Mouse (Mus musculus): Measurements from ENCODE around the gene Ttll7. TPM values are rescaled to one million over a fixed set of nuclear protein-coding genes. Genes with fewer than 3 reads are reported as not detected.

Ttll7 gene
- polyA plus RNA-seq, 1 experiment from 2014 or later, result 2.9 TPM

DNA sequence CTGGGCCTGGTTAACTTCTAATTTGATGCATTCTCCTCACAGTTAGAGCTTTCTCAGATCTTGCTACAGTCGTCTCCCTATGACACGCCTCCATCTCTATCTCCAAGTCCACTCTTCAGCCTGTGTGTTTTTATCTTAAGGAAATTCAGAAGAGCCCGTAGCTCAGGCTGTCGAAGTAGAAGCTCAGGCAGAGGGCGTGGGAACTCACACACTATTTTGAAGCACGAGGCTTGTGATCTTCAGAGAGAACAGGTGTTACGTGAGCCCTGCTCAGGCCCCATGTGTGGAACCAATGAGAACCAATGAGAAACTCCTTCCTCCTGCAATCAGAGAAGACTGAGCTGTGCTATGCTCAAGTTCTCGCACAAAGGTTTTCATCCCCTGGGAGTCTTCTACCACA is 65.7 kb downstream of the Ttll7 start:
- ATAC-seq (ENCODE audit: insufficient read depth, low FRiP score, low read depth), result no peak

DNA sequence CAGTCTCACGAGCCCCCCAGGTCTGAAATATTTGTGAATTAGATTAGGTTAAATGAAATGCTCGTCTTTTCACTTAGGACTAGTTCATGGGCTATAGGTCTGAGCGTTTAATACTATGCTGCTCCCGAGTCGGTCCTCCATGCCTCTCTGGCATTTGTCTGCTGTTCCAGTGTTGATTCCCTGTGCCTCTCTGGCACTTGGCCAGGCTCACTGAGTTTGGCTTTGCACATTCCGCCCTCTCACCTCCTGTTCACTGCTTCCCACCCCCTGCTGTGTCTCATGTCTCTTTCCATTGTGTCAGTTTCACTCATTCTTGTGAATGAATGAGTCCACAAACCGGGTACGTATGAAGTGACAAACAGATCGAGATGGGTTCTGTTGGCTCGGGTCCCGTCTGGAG is 66.2 kb downstream of the Ttll7 start:
- no peak for ATAC-seq (ENCODE audit: insufficient read depth, low FRiP score, low read depth)
- 72% methylated on average over 11 of the region's 11 CpGs for WGBS

More for the DNA sequence above, 65.7 kb downstream of the Ttll7 start:
- Histone ChIP-seq H3K4me2 (no peak overlapping the region), H3K4me1 (no peaks in the 10 kb centered on the region), H3K27me3 (replicated peaks) (no peaks in the 10 kb centered on the region), H3K9me3 (no peaks in the 10 kb centered on the region), H3K9ac (no peak overlapping the region), H3K36me3 (no peaks in the 10 kb centered on the region), H3K4me3 (replicated peaks) (no peak overlapping the region), H3K27ac (no peak overlapping the region)
- WGBS, result 52% methylated on average over 8 of the region's 8 CpGs

DNA sequence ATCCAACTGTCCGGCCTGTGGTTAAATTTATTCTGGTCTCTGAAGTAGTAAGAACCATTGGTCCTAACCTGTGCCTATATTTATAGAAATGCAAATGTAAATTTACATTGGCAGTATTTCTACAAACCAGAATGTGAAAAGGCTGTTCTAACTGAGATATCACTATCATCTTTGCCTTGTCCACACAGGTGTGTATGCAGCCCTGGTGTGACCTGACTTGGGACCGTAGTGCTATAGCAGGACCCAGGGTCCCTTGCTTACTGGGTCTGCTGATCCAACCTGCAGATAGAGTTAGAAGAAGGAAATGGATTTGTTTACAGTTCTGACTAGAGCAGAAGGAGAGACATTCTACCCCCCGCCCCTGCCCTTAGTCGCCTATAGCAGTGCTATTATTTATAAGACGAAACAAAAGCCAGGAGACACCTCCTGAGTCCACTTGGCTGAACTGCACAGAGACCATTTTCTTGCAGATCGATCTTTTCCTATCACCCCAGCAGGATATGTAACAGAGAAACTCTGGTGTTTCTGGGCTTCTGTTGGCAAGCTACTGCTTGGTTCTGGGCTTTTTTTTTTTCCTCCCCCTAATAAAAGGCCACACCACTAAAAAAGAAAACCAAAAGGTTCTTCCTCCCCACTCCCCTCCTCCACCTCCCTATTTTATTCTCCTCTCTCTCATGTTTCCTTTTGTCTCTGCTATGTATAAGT is 75.3 kb downstream of the Ttll7 start:
- Histone ChIP-seq H3K4me1 (no peaks in the 10 kb centered on the region), H3K9me3 (no peaks in the 10 kb centered on the region), H3K27me3 (replicated peaks) (no peaks in the 10 kb centered on the region), H3K36me3 (no peaks in the 10 kb centered on the region), H3K4me2 (no peak overlapping the region), H3K9ac (no peak overlapping the region), H3K27ac (no peak overlapping the region), H3K4me3 (replicated peaks) (no peak overlapping the region)
- 64% methylated on average over 6 of the region's 6 CpGs for WGBS
- peak; percentile 92 for ATAC-seq (ENCODE audit: insufficient read depth, low FRiP score, low read depth)

More for the DNA sequence above, 66.2 kb downstream of the Ttll7 start:
- Histone ChIP-seq H3K9me3 (no peaks in the 10 kb centered on the region), H3K4me1 (no peaks in the 10 kb centered on the region), H3K4me2 (no peak overlapping the region), H3K36me3 (no peaks in the 10 kb centered on the region), H3K4me3 (replicated peaks) (no peak overlapping the region), H3K9ac (no peak overlapping the region), H3K27ac (no peak overlapping the region), H3K27me3 (replicated peaks) (no peaks in the 10 kb centered on the region)

DNA sequence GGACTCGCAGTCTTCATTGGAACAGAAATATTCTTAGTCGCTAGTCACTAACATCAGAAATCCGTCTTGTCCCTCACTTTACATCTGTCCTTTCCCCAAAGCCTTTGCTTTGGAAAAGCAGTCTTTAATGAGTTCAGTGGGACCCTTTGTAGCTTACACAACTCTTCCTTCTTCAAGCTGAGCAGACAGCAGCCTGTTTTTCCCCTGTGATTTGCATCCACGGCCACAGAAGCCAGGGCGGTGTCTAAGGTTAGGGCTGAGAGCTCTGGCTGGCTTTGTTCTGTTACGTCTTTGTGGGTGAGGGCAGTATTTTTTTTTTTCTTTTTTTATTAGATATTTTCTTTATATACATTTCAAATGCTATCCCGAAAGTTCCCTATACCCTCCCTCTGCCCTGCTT is 76.0 kb downstream of the Ttll7 start:
- no peak overlapping the region for H3K27ac ChIP-seq
- H3K4me3 ChIP-seq (replicated peaks), result no peak overlapping the region
- H3K4me1 ChIP-seq, result no peaks in the 10 kb centered on the region
- H3K27me3 ChIP-seq (replicated peaks), result no peaks in the 10 kb centered on the region
- H3K9ac ChIP-seq, result no peak overlapping the region
- H3K9me3 ChIP-seq, result no peaks in the 10 kb centered on the region
- H3K36me3 ChIP-seq, result no peaks in the 10 kb centered on the region
- ATAC-seq (ENCODE audit: insufficient read depth, low FRiP score, low read depth), result no peak
- H3K4me2 ChIP-seq, result no peak overlapping the region
- 91% methylated on average over 7 of the region's 7 CpGs for WGBS

DNA sequence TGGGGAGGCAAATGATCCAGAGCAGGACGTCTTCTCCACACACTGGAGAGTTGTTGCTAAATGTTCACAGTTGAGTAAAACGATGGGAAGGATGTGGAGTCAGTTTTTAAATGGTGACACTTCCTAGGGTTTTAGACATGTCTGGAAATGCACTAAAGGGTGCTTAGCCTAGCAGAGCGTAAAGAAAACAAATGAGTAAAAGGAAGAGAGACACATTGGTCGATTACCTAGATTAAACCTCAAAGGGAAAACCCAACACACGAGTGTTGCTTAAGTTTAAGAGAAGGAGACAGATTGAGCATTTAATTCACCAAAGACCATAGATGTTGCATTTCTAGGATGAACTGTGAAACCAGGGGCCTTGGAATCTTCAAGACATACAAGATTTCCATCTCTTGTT is 76.8 kb downstream of the Ttll7 start:
- Histone ChIP-seq H3K4me3 (replicated peaks) (no peak overlapping the region), H3K9me3 (no peaks in the 10 kb centered on the region), H3K9ac (no peak overlapping the region), H3K27ac (no peak overlapping the region), H3K4me2 (no peak overlapping the region), H3K27me3 (replicated peaks) (no peaks in the 10 kb centered on the region), H3K36me3 (no peaks in the 10 kb centered on the region), H3K4me1 (no peaks in the 10 kb centered on the region)
- no peak for ATAC-seq (ENCODE audit: insufficient read depth, low FRiP score, low read depth)
- WGBS, result 77% methylated on average over 5 of the region's 5 CpGs

DNA sequence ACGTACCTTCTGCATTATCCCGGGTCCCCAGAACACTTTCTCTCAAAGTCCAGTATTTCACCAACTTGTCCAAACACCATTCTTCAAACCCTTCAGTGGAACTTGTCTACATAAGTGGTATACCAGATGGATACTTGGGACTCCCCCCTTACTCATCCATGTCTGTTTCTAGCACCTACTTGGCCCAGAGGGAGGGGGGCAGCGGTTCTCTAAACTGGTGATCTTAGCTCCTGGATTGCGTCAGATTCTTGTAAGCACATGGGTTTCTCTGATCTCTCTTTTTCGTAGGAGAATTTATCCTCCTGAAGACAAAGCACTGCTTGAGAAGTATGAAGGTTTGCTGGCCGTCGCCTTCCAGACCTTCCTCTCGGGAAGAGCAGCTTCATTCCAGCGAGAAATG is 79.0 kb downstream of the Ttll7 start:
- Histone ChIP-seq H3K9me3 (no peaks in the 10 kb centered on the region), H3K36me3 (no peaks in the 10 kb centered on the region), H3K27ac (no peak overlapping the region), H3K4me2 (no peak overlapping the region), H3K4me3 (replicated peaks) (no peak overlapping the region), H3K4me1 (no peaks in the 10 kb centered on the region), H3K27me3 (replicated peaks) (no peaks in the 10 kb centered on the region), H3K9ac (no peak overlapping the region)
- no peak for ATAC-seq (ENCODE audit: insufficient read depth, low FRiP score, low read depth)
- WGBS, result 90% methylated on average over 9 of the region's 9 CpGs

DNA sequence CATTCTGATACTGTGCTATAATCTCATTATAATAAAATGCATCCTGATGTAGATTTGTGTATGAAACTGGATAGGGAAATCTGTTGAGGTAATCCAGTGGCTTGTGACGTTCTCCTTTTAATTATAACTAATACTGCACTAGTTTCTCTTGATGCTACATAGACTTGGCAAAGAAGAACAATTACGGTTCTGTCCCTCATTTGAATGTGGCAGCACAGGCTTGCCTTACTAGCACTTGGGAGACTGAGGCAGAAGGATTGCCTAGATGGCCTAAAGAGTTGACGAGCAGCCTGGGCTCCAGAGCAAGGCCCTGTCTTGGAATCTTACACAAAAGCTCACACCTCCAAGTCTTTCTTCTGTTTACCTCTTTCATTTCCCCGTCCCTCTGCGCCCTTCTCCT is 80.3 kb downstream of the Ttll7 start:
- H3K27ac ChIP-seq, result no peak overlapping the region
- 75% methylated on average over 5 of the region's 5 CpGs for WGBS
- ATAC-seq (ENCODE audit: insufficient read depth, low FRiP score, low read depth), result no peak

DNA sequence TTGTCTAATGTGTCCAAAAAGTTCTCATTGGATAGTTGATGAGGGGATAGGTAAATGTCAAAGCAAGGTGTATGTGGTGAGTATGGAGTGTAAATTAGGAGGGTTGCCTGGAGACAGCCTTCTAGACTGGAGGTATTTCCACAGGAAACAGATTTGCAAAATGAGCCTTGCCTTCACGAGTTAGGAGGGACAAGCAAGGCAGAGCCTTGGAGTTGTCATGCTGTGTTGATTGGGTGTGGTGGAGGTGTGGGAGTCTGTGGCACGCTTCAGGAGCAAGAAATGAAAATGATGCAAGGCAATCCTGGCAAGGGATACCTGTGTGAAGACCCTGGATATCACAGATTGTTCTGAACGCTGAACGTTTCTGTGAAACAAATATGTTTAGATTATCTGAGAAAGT is 84.7 kb downstream of the Ttll7 start:
- no peak for ATAC-seq (ENCODE audit: insufficient read depth, low FRiP score, low read depth)
- no peak overlapping the region for H3K9ac ChIP-seq
- no peaks in the 10 kb centered on the region for H3K4me1 ChIP-seq
- no peaks in the 10 kb centered on the region for H3K9me3 ChIP-seq
- H3K27ac ChIP-seq, result no peak overlapping the region
- WGBS, result 70% methylated on average over 4 of the region's 4 CpGs
- no peak overlapping the region for H3K4me2 ChIP-seq
- H3K36me3 ChIP-seq, result no peaks in the 10 kb centered on the region
- no peak overlapping the region for H3K4me3 ChIP-seq (replicated peaks)
- H3K27me3 ChIP-seq (replicated peaks), result no peaks in the 10 kb centered on the region

More for the DNA sequence above, 80.3 kb downstream of the Ttll7 start:
- H3K9ac ChIP-seq, result no peak overlapping the region
- H3K4me3 ChIP-seq (replicated peaks), result no peak overlapping the region
- H3K36me3 ChIP-seq, result no peaks in the 10 kb centered on the region
- H3K4me1 ChIP-seq, result no peaks in the 10 kb centered on the region
- no peak overlapping the region for H3K4me2 ChIP-seq
- H3K9me3 ChIP-seq, result no peaks in the 10 kb centered on the region
- no peaks in the 10 kb centered on the region for H3K27me3 ChIP-seq (replicated peaks)

DNA sequence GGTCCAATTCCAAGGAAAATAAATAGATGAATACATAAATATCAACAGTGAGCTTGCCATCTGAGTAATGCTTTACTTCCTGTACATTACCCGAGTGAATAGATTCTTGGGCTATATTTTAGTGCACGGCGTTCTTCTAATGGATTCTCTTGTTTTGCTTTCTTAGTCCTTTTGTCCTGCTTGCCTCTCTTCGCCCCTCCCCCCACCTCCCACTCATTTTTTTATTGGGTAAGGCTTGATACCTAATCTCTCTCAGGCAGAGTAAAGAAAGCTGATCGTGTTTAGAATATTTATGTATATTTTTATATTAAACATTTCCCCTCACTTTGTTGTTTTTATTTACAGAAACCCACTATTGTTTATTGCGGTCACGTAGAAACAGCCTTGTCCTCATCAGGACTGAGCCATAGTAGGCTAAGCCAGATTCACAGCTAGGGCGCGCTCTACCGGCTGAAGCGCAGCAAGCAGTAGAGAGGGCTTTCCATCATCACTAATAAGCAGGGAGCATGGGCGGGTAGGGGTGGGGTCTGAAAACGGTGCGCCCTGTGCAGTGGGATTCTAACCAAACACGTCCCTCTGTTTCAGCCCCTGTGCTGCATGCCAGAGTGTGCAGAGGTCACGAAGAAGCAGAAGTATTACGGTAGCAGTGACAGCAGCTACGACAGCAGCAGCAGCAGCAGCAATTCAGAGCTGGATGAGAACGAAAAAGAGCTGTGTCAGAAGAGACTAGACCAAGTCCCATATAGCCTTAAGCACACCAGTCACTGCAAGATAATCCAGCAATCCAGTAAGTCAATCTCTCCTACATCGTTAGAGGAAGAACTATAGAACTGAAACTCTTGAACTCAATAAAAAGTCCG is 87.5 kb downstream of the Ttll7 start:
- peak overlapping the region; percentile 36 for H3K4me2 ChIP-seq
- H3K4me1 ChIP-seq, result no peaks in the 10 kb centered on the region
- no peaks in the 10 kb centered on the region for H3K36me3 ChIP-seq
- no peaks in the 10 kb centered on the region for H3K9me3 ChIP-seq
- peak; percentile 56; the same call in 1 of the 2 replicates for ATAC-seq (ENCODE audit: insufficient read depth, low FRiP score, low read depth)
- no peak overlapping the region for H3K4me3 ChIP-seq (replicated peaks)
- H3K9ac ChIP-seq, result no peak overlapping the region
- 25% methylated on average over 21 of the region's 21 CpGs for WGBS
- H3K27ac ChIP-seq, result no peak overlapping the region
- H3K27me3 ChIP-seq (replicated peaks), result no peaks in the 10 kb centered on the region

DNA sequence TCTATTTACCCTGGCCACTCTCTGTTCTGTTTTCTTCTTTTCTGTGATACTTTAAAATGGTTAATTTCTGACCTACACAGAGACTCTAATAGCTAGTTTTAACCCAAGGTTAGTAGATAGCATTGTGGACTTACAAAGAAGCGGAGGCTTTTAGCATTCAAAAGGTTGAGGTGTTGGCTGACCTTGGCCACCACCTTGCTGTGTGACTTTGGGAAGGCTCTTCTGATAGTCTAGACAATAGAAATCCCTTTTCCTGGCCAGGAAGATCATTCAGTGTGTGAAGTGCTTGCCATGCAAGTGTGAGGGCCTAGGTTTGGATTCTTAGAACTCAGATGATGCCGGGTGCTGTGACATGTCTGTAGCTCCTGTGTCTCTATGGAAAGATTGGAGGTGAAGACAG is 90.9 kb downstream of the Ttll7 start:
- no peak overlapping the region for H3K4me2 ChIP-seq
- WGBS, result 87% methylated on average over 2 of the region's 2 CpGs
- H3K36me3 ChIP-seq, result no peaks in the 10 kb centered on the region
- no peak overlapping the region for H3K27ac ChIP-seq
- no peaks in the 10 kb centered on the region for H3K4me1 ChIP-seq
- no peak overlapping the region for H3K4me3 ChIP-seq (replicated peaks)
- no peaks in the 10 kb centered on the region for H3K9me3 ChIP-seq
- no peak for ATAC-seq (ENCODE audit: insufficient read depth, low FRiP score, low read depth)
- no peaks in the 10 kb centered on the region for H3K27me3 ChIP-seq (replicated peaks)
- no peak overlapping the region for H3K9ac ChIP-seq

DNA sequence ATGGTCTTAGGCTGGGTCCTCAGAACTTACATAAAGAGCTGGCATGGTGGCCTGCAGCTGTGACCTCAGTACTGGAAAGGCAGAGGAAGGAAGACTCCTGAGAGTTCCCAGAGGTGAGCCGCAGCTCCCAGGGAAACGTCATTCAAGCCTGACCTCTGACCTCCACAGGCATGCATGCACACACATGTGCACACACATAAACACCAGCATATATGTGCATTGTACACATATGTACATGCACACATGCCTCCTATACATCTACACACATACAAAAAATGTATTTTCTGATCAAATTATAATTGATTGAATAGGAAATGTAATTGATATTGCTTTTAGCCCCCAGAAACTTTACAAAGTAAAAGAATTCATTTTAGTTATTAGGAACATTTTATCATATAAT is 93.2 kb downstream of the Ttll7 start:
- Histone ChIP-seq H3K36me3 (no peaks in the 10 kb centered on the region), H3K4me1 (no peaks in the 10 kb centered on the region), H3K9ac (no peak overlapping the region), H3K27me3 (replicated peaks) (no peaks in the 10 kb centered on the region), H3K4me2 (no peak overlapping the region), H3K4me3 (replicated peaks) (no peak overlapping the region), H3K9me3 (no peaks in the 10 kb centered on the region), H3K27ac (no peak overlapping the region)
- WGBS, result 35% methylated on average over 2 of the region's 2 CpGs
- no peak for ATAC-seq (ENCODE audit: insufficient read depth, low FRiP score, low read depth)

DNA sequence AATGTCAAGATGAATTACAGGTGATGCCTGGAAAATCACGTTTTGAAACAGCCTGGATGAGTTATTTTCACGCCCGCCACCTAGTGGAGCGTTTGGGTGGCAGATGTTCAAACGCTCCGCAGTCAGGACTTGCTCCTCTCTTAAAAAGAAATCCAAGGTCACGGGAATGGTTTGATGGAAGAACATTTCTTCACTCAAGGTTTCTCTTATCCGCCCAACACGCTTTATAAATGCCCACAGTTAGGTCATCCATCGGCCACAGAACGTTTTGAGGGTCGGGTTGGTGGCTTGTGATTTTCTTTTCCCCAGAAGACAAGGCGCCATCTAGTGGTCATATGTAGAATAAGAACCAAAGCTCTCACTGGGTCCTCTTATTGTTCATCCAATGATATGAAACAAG is 93.7 kb downstream of the Ttll7 start:
- H3K9ac ChIP-seq, result no peak overlapping the region
- under 1% methylated on average over 13 of the region's 13 CpGs for WGBS
- peak overlapping the region; percentile 59 for H3K4me2 ChIP-seq

More for the DNA sequence above, 93.7 kb downstream of the Ttll7 start:
- Histone ChIP-seq H3K4me1 (no peaks in the 10 kb centered on the region), H3K27ac (no peak overlapping the region), H3K4me3 (replicated peaks) (peak overlapping the region; percentile 39), H3K27me3 (replicated peaks) (no peaks in the 10 kb centered on the region), H3K9me3 (no peaks in the 10 kb centered on the region), H3K36me3 (no peaks in the 10 kb centered on the region)
- 0 out of 2 replicates have a peak, but pooled peaks have one; percentile 31 for ATAC-seq (ENCODE audit: insufficient read depth, low FRiP score, low read depth)
